9 mouse cellular contexts compared by ENCODE assay signal in genomic region chr12:8357449-8357848, GRCm38 (mm10). TPM values are rescaled to one million over a fixed set of nuclear protein-coding genes. Genes with fewer than 3 reads are reported as not detected.
A peak's percentile ranks its signal among the peaks of the same experiment; 100 is the strongest.
DNase-seq lines count a peak whose midpoint lies in the region; ATAC-seq lines count a peak whose summit lies in the region.
"Had no signal": no experiment of that assay in that cellular context is flagged by ENCODE, and none has a peak within 500 bp of the region (broad histone marks: within the 10 kb centered on the region; RNA-seq: fewer than 3 reads in every experiment).

No protein-coding gene starts in this region.

- ATAC-seq in heart, embryonic 13.5 days (ENCODE audit: extremely low read depth, insufficient number of reproducible peaks, low FRiP score, low TSS enrichment): peak; percentile 81; the same call in 1 of the 2 replicates
- 0 out of 2 replicates have a peak, but pooled peaks have one; percentile 21 for ATAC-seq in liver, embryonic 12.5 days
- ATAC-seq in neutrophil, adult 5-6 weeks (ENCODE audit: extremely low read depth, insufficient number of reproducible peaks, low FRiP score, poor library complexity, severe bottlenecking): peak; percentile 45

- no peaks in the 10 kb centered on the region for H3K27me3 ChIP-seq in heart, embryonic 13.5 days (replicated peaks)
- no peaks in the 10 kb centered on the region for H3K27me3 ChIP-seq in liver, embryonic 12.5 days (replicated peaks)

- no peak overlapping the region for H3K9ac ChIP-seq in heart, embryonic 13.5 days
- no peak overlapping the region for H3K9ac ChIP-seq in liver, embryonic 12.5 days

- no peaks in the 10 kb centered on the region for H3K36me3 ChIP-seq in heart, embryonic 13.5 days
- no peaks in the 10 kb centered on the region for H3K36me3 ChIP-seq in liver, embryonic 12.5 days

- no peaks in the 10 kb centered on the region for H3K9me3 ChIP-seq in heart, embryonic 13.5 days
- H3K9me3 ChIP-seq in liver, embryonic 12.5 days (replicated peaks): 0 out of 2 replicates have a peak, but pooled peaks cover 3% of the 10 kb centered on the region

- DNase-seq in 3T3-L1 (ENCODE audit: low read depth, low spot score) (peak; percentile 99), adipocyte (ENCODE audit: low spot score) (peak; percentile 58)
- peak; percentile 88 for DNase-seq in fat pad, adult 2 months (ENCODE audit: extremely low read depth, low read depth, low spot score)
- peak; percentile 85 for DNase-seq in kidney, postnatal 14 days
- no peak for DNase-seq in retina, embryonic 14.5 days (ENCODE audit: low spot score)

- H3K4me1 ChIP-seq in heart, embryonic 13.5 days: peaks cover 22% of the 10 kb centered on the region
- 0 out of 2 replicates have a peak, but pooled peaks cover 6% of the 10 kb centered on the region for H3K4me1 ChIP-seq in liver, embryonic 12.5 days

- H3K27ac ChIP-seq in heart, embryonic 13.5 days (replicated peaks): peak overlapping the region; percentile 79
- peak overlapping the region; percentile 20; the same call in 1 of the 2 replicates for H3K27ac ChIP-seq in liver, embryonic 12.5 days

- H3K4me3 ChIP-seq in heart, embryonic 13.5 days: no peak overlapping the region
- H3K4me3 ChIP-seq in liver, embryonic 12.5 days: no peak overlapping the region

- WGBS in heart, embryonic 13.5 days: 25% methylated on average over 5 of the region's 5 CpGs
- 24% methylated on average over 5 of the region's 5 CpGs for WGBS in liver, embryonic 12.5 days (ENCODE audit: insufficient replicate concordance)

- no peak overlapping the region for H3K4me2 ChIP-seq in heart, embryonic 13.5 days
- no peak overlapping the region for H3K4me2 ChIP-seq in liver, embryonic 12.5 days

RNA-seq across cellular contexts. Expression of gene Hs1bp3, which starts 44.2 kb away (rescaled TPM):
- 14.3 and 15.6 TPM in 2 replicates for polyA plus RNA-seq in heart, embryonic 13.5 days (2015; fragmentation: Nextera tagmentation; extraction: Ambion mirVana)
- polyA plus RNA-seq in liver, embryonic 12.5 days (2016; fragmentation: Nextera tagmentation; extraction: Ambion mirVana): 5.4 and 6.1 TPM in 2 replicates
- 3.7 and 5.5 TPM in 2 replicates for total RNA-seq in neutrophil, adult 5-6 weeks (2017)

RNA-seq across cellular contexts. Expression of gene Gdf7, which starts 55.7 kb away (rescaled TPM):
- not detected in 2 replicates for polyA plus RNA-seq in heart, embryonic 13.5 days (2015; fragmentation: Nextera tagmentation; extraction: Ambion mirVana)
- not detected in 2 replicates for polyA plus RNA-seq in liver, embryonic 12.5 days (2016; fragmentation: Nextera tagmentation; extraction: Ambion mirVana)
- total RNA-seq in neutrophil, adult 5-6 weeks (2017): not detected in 2 replicates
- total RNA-seq: adrenal gland, adult 18-20 months had no signal

Comparison
In these comparisons a context has a peak if more than half of its experiments do, and no peak if none do; other contexts are left out.
1. ATAC-seq: peak in every context shown above with its lines; median percentile 81 in heart, embryonic 13.5 days; 45 in neutrophil, adult 5-6 weeks; 21 in liver, embryonic 12.5 days.